ENCODE assay signal across 20 mouse cellular contexts in genomic region chr13:15510925-15511324, GRCm38 (mm10). TPM values are rescaled to one million over a fixed set of nuclear protein-coding genes. Genes with fewer than 3 reads are reported as not detected.
"Had no signal": no experiment of that assay in that cellular context is flagged by ENCODE, and none has a peak within 500 bp of the region (broad histone marks: within the 10 kb centered on the region; RNA-seq: fewer than 3 reads in every experiment).

No protein-coding gene starts in this region.

- H3K9me3 ChIP-seq: midbrain, embryonic 10.5 days; midbrain, embryonic 12.5 days; neural tube, embryonic 13.5 days; neural tube, embryonic 15.5 days had no signal

- H3K9ac ChIP-seq: lung, embryonic 14.5 days; midbrain, embryonic 12.5 days; neural tube, embryonic 13.5 days; neural tube, embryonic 15.5 days had no signal

- H3K4me3 ChIP-seq: midbrain, embryonic 10.5 days; midbrain, embryonic 12.5 days; myocyte; neural tube, embryonic 13.5 days; neural tube, embryonic 15.5 days had no signal

- DNase-seq: lung, adult 18-20 months; lung, embryonic 14.5 days; lung, postnatal 10 days; lung, postnatal 4 days; midbrain, embryonic 14.5 days; right cerebral cortex, adult 18-20 months; right cerebral cortex, postnatal 25 days; right cerebral cortex, postnatal 4 days; spleen, adult 18-20 months; thymus, adult 18-20 months; thymus, postnatal 14 days; thymus, postnatal 36 days had no signal

- ATAC-seq: midbrain, embryonic 16.5 days had no signal

- H3K4me1 ChIP-seq: neural tube, embryonic 13.5 days; neural tube, embryonic 15.5 days had no signal

- H3K27ac ChIP-seq: midbrain, embryonic 10.5 days; midbrain, embryonic 12.5 days; neural tube, embryonic 13.5 days; neural tube, embryonic 15.5 days had no signal

- H3K4me2 ChIP-seq: lung, embryonic 14.5 days; midbrain, embryonic 12.5 days; neural tube, embryonic 13.5 days; neural tube, embryonic 15.5 days had no signal

- H3K36me3 ChIP-seq: midbrain, embryonic 10.5 days; midbrain, embryonic 12.5 days; neural tube, embryonic 13.5 days; neural tube, embryonic 15.5 days had no signal

- H3K27me3 ChIP-seq: midbrain, embryonic 12.5 days; neural tube, embryonic 13.5 days; neural tube, embryonic 15.5 days had no signal

RNA-seq across cellular contexts. Expression of gene Gli3, which starts 47.9 kb away (rescaled TPM):
- total RNA-seq: megakaryocyte, adult 5-6 weeks; megakaryocyte-erythroid progenitor cell, adult 5-6 weeks had no signal
